Mouse (Mus musculus): Measurements from ENCODE around the gene Olfr467.
"Not testable (repeated sequence)": the region's sequence is repeated elsewhere in the genome, so short reads cannot be mapped to it uniquely, and the experiment has no call there.

Gene Olfr467

DNA sequence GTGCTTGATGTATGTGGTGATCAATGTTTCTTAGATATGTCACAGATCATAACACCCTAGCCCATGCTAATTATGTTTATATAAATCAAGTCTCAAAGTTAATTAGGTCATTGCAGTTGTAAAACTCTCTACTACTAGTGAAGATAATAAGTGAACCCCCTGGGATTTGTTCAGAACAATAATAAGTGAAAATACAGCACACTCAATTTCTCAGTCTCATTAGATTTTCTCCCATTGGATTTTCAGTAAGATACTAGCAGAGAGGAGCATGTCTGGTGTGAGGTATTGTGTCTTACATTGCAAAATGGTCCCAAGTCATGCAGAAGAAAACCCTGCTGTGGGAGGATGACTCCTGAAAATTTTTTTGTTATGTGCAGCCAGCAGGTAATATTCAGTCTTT lies at the start of gene Olfr467:
Gene Olfr467, plus strand, starts transcription at position 301 of the 400 bp plus-strand sequence.
- no peak for DNase-seq (ENCODE audit: low spot score in 2 of 2)

DNA sequence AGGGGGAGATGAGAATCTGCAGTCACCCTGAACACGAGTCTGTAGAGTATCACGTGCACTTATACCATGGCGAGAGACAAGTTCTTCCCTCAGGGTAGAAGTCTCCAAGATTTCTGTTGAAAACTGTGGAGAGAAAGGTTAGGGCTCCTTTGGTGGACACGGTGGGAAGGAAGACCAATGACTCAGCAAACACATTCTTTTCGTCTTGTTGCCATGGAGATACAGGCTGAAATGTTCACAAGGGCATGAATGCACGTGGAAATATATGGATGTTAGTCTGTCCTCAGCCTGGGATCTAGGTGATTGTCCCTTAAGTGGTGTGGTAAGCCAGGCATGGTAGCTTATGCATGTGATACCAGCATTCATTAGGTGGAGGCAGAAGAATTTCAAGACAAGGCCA lies 41.3 kb upstream of the Olfr467 start:
- no peak for DNase-seq (ENCODE audit: low spot score in 2 of 2)

DNA sequence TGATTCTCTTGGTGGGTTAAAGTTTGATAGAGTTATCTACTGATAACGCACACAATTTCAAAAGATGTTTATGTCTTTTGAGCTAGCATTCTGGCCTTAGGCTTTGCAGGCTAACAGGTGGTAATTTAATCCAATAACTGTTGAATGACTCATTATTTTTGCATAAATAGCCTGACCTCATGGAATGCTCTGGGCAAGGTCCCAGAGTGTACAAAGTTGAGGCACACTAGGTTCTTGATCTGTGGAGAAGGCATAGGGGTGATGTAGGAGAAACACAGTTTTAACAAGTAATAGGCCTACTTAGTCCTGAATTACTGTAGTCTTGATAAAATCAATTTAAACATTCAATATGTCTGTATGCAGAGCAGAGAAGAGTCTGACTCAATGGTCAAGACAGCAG lies 33.8 kb upstream of the Olfr467 start:
- DNase-seq (ENCODE audit: low spot score in 2 of 2), result no peak

DNA sequence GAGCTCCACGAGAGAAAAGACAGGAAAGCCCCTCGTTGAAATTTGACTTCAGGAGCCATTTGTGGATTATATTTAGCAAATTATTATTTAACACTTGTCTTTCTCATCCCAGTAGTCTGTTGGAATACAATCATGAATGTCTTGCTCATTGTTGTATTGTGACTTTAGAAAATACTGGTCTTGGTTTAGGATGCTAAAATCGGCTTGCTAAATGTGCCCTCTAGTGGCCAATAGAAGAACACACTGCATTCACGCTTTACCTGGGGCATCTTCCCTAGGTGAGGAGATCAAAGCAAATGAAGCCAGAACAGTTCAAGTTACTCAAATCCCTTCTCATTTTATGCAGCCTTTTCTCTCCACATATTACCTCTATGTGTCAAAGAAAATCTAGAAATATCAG lies 32.5 kb upstream of the Olfr467 start:
- no peak for DNase-seq (ENCODE audit: low spot score in 2 of 2)

- peak in 1 of 2 experiments; percentile 6 for DNase-seq (ENCODE audit: low spot score in 2 of 2)
Measured at GRCm38 (mm10) chr7:107787977-107788620, 24.0 kb upstream of the Olfr467 start.

DNA sequence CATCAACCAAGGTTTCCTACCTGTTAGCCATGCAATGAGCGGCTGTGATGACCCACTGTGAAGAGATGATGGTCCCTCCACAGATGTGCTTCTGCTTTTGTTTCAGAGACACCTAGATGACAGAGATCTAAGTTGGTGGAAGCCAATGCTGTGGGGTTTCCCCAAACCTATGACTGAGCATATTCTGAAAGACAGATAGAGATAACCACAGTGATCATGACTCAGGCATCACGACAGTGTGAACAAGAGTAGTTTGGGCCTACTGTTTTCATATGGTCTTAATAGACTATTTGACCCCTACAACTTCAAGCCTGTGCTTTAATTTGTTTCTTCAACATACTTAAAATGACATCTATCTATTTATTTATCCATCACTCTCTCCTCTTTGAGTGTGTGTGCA lies 15.6 kb upstream of the Olfr467 start:
- DNase-seq (ENCODE audit: low spot score in 2 of 2), result no peak

- DNase-seq (ENCODE audit: low spot score in 2 of 2), result no peak
Measured at GRCm38 (mm10) chr7:107801108-107801507, 11.0 kb upstream of the Olfr467 start, which contains the start of gene Ovch2. Gene Ovch2, minus strand, starts transcription at chr7:107801208.

GRCm38 (mm10) chr7:107802138-107802537 lies 9.9 kb upstream of the Olfr467 start:
- DNase-seq (ENCODE audit: low spot score in 2 of 2), result no peak

GRCm38 (mm10) chr7:107819442-107819841 lies 7.4 kb downstream of the Olfr467 start:
- no peak for DNase-seq (ENCODE audit: low spot score in 2 of 2)

DNA sequence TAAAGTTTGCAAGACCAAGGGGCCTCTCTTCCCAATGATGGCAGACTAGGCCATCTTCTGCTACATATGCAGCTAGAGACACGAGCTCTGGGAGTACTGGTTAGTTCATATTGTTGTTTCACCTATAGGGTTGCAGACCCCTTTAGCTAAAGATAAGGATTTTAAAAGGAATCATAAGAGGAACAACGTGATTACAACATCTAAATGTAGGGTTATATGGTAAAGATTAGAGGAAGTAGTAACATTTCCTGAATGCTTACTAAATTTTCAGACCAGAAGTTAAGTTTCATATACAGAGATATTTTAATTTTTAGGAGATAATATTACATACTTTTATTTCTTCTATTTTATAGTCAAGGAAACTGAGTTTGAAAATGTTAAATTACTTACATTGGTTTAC lies 11.8 kb downstream of the Olfr467 start:
- not testable (repeated sequence) for DNase-seq (ENCODE audit: low spot score in 2 of 2)

DNA sequence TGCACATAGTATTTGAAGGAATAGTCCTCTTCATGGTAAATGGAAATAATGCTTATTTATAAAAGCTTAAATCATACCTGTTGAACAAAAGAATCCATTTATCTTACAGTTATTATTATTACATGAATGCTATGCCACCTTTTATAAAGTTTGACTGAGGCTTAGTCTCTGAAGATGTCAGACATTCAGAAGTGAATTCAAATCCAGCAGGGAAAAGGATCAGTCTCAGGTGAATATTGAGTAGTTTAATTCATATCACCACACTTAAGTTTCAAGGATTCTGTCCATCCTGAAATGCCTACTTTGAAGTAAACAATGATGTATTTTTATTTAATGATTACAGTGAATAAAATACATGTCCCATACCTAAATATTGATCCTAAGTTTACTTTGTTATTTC lies 13.4 kb downstream of the Olfr467 start, which contains the start of gene Olfr469:
Gene Olfr469, minus strand, starts transcription at position 101 of the 400 bp plus-strand sequence.
- not testable (repeated sequence) for DNase-seq (ENCODE audit: low spot score in 2 of 2)

- no peak for DNase-seq (ENCODE audit: low spot score in 2 of 2)
Measured at GRCm38 (mm10) chr7:107841719-107842118, 29.7 kb downstream of the Olfr467 start.

GRCm38 (mm10) chr7:107847390-107847789 lies 35.3 kb downstream of the Olfr467 start, which contains the start of gene Olfr470:
Gene Olfr470, minus strand, starts transcription at chr7:107847490.
- DNase-seq (ENCODE audit: low spot score in 2 of 2), result not testable (repeated sequence)

Measured in cerebellum, postnatal 4 days (tissue).